Mouse (Mus musculus): ENCODE results near the gene Foxa2.

The Foxa2 gene

DNA sequence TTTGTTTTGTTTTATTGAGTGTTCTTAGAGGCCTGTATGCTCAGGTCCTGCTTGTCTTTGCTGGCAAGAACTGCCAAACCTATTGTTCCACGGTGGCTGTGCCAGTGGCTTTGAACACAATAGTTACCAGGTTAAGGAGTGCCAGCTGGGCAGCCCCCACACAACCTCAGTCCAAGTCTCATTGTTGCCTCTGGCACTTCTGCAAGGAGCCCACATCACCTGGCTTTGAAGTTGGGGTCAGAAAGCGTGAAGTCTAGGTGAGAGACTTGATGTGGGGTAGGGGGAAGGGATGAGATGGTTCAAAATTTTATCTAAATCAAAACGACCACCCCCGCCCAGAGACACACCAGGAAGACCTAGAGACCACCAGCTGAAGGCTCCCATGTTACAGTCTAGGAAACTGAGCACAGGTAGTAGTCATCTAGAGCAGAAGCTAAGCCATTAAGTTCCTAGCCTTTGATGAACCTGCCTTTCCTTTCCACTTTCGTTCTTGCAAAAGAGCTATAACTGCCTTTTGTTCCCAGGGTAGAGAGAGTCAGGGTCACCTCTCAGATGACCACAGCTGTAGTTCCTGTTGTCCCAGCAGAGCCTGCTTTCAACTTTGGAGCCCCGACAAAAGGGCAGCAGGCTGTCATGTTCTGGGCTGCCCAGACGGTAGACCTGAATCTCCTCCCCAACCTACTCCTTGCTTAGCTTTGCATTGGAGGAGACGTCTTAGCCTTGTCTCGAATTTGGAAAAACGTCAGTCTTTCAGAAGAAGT lies 48.4 kb downstream of the Foxa2 start:
- DNase-seq = no peak

- DNase-seq = no peak
Measured at GRCm38 (mm10) chr2:147996781-147997180, 50.0 kb downstream of the Foxa2 start.

- no peak for DNase-seq
Measured at GRCm38 (mm10) chr2:147993821-147994220, 52.9 kb downstream of the Foxa2 start.

DNA sequence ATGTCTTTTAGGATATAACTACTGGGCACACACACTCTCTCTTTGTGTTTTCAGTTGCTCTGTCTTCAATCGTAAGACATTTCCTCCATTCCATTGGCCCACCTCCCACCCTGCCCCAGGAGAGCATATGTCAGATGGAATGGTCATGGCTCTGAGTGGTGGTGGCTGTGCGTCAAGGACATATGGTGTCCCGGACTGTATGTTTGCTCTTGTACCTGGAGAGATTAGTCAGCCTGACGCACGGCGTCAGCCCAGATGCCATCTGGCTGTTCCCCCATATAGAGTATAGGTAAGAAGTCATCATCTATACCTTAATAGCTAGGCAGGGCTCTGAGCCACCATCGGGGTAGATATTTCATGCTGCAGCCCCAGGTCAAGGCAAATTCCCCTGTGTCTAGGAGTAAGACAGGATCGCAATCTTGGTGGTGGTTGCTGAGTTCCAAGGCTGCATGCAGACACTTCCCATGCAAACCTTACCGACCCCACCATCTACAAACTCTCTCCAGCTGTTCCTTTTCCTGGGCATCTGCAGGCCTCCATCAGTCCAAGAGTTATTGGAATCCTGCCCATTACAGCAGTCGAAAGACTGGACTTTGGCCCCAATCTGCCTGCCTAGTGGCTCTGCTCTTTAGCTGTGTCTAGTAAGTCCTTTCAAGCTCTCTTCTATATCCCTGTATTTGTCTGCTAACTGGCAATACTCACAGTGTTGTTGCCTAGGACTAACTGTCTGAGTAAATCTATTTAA lies 53.7 kb downstream of the Foxa2 start:
- DNase-seq = no peak
